Mouse (Mus musculus): ENCODE measurements around the gene Lztfl1.
"Not testable (repeated sequence)": the region's sequence is repeated elsewhere in the genome, so short reads cannot be mapped to it uniquely, and the experiment has no call there.

Gene Lztfl1

DNA sequence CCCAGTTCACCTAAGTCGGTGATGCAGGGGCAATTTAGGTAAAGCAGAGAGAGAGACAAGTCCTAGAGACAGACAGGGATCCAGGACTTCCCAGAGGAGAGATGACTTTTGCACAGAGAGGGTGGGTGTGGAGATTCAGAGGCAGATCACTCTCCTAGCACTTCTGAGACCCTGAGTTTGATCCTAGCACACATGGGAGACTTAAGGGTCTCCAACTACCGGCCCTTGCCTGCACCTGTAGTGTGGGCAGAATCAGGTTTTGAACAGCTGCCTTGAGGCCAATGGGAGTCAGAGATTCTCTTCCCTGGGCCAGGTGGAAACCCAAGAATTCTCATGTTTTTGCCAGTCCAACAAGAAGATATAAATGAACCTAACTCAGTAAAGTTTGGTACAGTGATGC is 38.3 kb downstream of the Lztfl1 start:
- DNase-seq (ENCODE audit: low spot score): no peak

DNA sequence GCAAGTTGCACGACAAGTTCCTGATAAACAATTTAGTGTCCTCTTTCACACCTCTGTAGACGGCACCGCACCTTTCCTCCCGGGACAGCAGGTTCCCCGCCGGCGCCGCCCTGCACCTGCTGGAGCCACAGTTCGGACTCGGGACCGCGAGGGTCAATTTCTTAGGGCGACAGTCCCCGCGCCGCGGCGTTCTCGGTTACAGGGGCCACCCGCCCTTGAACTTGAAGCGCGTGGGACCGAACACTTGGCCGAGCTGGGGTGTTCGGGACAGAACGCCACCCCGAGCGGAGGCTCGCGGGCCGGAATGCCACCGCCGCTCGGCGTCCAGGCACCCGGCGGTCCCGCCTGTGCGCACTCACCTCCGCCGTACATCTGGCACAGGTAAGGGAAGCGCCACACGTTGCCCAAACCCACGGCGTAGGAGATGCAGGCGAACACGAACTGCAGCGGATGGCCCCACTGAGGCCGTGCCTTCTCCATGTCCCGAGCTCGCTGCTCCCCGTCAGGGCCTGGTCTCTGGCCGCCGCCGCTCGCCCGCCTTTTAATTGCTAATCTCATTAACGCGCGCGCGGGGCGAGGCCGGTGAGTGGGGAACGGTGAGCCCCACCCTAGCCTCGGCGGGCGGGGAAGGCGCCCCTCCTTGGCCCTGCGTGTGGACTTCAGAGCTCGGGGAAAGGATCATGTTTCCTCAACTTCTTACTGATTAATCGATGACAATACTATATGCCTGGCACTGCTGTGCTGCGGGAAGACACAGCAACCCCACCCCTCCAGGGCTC is 39.0 kb downstream of the Lztfl1 start, which contains the start of the genes Ccr9 and Slc6a20a:
Ccr9 (plus strand) TSS at position 113 of the 779 bp plus-strand sequence.
Slc6a20a (minus strand) TSS at position 559 of the 779 bp plus-strand sequence.
- DNase-seq (ENCODE audit: low spot score): peak; percentile 65

DNA sequence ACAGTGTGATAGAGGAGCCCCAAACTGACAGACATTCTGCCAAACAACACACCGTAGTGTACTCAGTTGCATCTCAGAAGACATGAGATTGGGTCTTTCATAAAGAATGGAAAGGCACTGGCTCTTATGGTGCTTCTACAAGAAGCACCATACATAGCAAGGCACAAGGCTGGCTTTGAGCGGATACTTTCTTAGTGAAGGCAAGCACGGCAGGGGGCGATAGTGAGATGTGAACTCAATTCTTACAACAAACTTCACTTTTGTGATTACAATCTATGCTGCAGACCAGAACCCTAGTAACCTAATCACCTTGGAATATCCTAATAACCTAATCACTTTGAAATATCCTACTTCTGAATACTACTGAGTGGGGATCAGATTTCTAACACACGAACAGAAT is 51.9 kb downstream of the Lztfl1 start:
- DNase-seq (ENCODE audit: low spot score): peak; percentile 51

DNA sequence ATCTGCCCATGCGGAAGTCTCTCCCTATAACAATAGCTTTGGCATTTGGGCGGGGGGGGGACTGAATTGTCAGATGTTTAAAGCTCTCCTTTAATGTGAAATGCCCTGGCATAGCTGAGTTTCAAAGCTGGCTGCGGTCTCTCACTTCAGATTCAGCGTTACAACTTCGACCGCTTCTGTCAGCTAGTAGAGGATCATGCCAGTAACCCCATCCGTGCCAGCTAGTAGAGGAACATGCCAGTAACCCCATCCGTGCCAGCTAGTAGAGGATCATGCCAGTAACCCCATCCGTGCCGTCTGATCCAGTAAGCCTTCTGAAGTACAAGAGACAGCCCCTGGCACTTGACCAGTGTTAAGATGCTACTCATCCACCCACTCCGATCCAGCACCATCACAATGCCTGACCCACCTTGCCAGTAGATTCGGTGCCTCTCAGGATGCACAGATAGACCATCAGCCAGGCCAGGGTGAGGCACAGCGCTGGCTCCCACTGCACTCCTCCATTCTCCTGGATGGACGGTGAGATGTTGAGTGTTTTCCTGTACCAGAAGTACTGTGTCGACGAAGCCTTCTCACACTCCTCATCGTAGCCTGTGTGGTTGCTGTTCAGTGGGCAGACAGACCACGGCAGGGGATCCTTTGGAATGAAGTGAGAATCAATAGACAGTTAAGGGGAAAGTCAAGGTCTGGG is 57.4 kb downstream of the Lztfl1 start:
- DNase-seq (ENCODE audit: low spot score): not testable (repeated sequence)

DNA sequence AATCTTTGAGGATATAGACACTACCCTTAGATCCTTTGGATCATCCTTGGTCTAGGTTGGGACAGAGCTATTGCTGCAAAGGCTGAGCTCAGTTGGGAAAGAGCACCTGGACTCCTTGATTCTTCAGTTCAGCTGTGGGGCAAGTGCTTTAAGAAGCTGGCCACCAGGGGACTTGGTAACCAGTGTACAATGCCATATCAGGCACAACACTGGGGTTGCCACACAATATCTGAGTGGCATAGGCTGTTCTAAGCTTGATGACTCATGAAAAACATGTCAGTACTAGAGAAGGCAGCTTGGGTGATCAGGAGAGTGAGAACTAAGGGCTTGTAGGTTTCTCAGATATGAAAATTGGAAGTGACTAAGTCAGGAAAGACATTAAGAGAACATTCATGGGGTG is 58.5 kb downstream of the Lztfl1 start:
- DNase-seq (ENCODE audit: low spot score): no peak

DNA sequence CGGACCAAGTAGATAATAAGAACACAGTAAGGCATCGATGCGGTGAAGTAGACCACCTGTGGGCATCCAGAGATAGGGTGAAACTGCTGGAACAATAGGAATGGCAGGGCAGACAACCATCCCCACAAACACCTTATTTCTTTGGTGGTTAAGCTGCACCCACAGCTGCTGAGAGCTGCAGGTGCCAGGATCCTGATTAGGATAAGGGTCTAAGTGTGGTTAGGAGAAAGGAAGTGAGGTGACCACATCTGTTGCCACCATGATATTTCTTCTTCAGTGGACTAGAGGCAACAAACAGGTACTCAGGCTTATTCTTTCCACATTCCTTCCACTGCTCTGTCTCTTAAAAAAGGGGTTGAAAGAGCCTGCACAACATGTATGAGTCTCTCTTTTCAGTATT is 60.0 kb downstream of the Lztfl1 start:
- no peak for DNase-seq (ENCODE audit: low spot score)

DNA sequence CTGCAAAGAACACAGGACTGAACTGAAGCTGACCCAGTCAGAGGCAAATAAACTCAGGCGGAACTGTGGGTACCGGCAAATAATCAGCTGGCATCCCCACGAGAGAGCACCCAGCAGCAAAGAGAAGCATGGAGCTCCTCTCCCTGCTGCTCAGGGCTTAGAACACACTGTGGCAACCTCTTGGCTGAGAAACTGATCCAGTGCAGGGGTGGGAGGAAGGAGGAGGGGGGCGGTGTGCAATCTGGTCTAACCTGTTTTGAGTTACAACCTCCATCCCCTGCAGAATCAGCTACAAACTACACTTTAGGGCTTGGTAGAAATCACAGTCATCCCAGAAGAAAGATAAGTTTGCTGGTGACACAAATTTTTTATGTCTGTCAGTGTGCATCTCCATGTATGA is 66.1 kb downstream of the Lztfl1 start:
- no peak for DNase-seq (ENCODE audit: low spot score)

DNA sequence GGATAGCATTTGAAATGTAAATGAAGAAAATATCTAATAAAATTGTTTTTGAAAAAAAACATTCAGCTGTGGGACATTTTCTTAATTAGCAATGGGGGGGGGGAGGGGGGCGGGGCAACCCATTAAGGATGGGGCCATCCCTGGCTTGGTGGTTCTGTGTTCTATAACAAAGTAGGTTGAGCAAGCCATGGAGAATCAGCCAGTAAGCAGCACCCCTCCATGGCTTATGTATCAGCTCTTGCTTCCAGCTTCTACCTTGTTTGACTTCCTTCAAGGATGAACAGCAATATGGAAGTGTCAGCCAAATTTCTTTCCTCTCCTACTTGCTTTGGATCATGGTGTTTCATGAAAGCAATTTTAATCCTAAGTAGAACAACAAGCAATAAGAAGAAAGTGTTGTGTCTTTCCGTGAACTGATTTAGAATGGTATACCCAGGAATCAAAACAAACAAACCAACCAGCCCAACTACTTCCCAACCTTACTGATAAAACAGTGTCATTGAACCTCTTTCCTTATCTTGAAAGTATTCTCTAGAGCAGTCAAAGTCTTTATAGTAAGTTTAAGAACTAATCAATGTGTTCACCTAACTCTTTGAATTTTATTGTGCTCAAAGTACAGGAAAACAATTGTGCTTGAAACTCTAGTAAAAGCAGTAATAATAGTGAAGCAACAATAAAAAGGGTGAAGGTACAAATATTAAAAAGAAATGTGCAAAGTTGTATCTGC is 67.5 kb downstream of the Lztfl1 start:
- no peak for DNase-seq (ENCODE audit: low spot score)
